Mouse (Mus musculus) urinary bladder, postnatal 36 days (tissue): ENCODE measurements at regions not wholly inside any gene's neighbourhood (a gene's known extent, or its start where the extent isn't known, plus 50 kb on each side); places are given as distances from the start of the nearest gene placed in this dataset.

ENCODE experiments used
- DNase-seq, 2 experiments: peaks; one replicate each; pipeline ENCODE4 v3.0.0; 2022; ENCODE audit warnings: low spot score in 2 of 2, mixed read lengths in 1 of 2

- no peak for DNase-seq
These were observed 50.9 kb upstream of the Lmo4 start for GRCm38 (mm10) chr3:144255596-144256550.
